Mouse (Mus musculus) cerebellum, adult 2 months (tissue): ENCODE data around the gene Galnt3.

Experiments used
- CTCF ChIP-seq: fragments of 200-500 bp; IDR thresholded peaks from 2 replicates; pipeline ENCODE4 v1.5.1; 2011; ENCODE audit warnings: low read depth, mild to moderate bottlenecking, control low read depth, low read length, moderate library complexity, borderline replicate concordance; ENCODE audit not compliant: insufficient read depth
- POLR2A ChIP-seq: fragments of 200-500 bp; IDR thresholded peaks from 2 replicates; pipeline ENCODE4 v1.6.1; 2011; ENCODE audit warnings: low read length, control low read depth, borderline replicate concordance; ENCODE audit not compliant: insufficient read depth

- TF ChIP-seq CTCF (no peak), POLR2A (no peak)
These were observed 20.0 kb upstream of the Galnt3 start for GRCm38 (mm10) chr2:66144770-66145169.
